Mouse (Mus musculus): ENCODE data around the gene Zfp787.
"Not testable (repeated sequence)": the region's sequence is repeated elsewhere in the genome, so short reads cannot be mapped to it uniquely, and the experiment has no call there.

The Zfp787 gene

DNA sequence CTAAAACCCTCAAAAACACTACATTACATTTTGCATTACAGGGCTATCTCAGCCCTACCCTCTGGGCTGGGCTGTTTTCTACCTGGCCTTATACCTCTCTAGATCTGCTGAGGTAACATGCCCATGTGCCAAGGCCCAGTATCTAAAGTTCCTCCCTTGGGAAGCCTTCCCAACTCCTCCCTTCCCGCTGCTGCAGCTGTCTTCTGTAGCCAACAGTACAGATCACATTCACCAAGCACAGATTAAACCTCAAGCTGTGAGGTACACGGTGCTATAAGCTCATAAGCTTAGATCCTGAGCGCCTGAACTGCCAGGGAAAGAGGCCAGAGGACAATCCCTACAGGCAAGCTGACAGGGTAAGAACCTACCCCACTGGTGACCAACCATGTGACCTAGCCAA is 3.8 kb downstream of the Zfp787 start:
- CTCF ChIA-PET, result interaction anchor here in 2 of 4 experiments (0.5 to 0.9 kb wide), 2 partner anchors 25 to 47 kb away, joined by 3 read pairs; no protein-coding TSS in a partner anchor
- POLR2A ChIA-PET, result interaction anchor here in 1 of 4 experiments (1.0 to 2.3 kb wide), 4 partner anchors 15 to 39 kb away, joined by 3 to 5 read pairs (median 4); partner anchors contain the start of gene Zfp444

DNA sequence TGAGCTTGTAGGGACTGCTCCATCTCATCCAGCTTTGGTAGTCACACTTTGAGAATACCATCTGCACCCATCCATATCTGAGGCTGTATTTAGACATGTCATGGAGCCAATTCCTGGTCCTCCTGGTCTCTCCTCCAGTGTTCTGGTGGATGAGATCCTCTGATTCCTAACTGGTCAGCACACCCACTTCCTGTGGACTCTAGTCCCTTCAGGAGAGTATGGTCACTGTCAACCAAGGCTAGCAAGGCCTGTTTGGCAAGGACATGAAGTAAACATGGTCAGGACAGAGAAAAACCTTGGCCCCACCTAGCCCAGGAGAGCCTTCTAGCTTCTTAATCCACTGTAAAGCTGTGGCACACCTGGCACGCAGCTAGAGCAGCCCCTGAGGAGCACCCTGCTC is 4.5 kb downstream of the Zfp787 start:
- CTCF ChIA-PET, result interaction anchor here in 1 of 4 experiments (0.9 kb wide), 1 partner anchor 24 kb away, joined by 3 read pairs; no protein-coding TSS in a partner anchor
- POLR2A ChIA-PET, result interaction anchor here in 2 of 4 experiments (0.7 to 2.3 kb wide), 4 partner anchors 13 to 39 kb away, joined by 3 to 5 read pairs (median 4); no protein-coding TSS in a partner anchor

DNA sequence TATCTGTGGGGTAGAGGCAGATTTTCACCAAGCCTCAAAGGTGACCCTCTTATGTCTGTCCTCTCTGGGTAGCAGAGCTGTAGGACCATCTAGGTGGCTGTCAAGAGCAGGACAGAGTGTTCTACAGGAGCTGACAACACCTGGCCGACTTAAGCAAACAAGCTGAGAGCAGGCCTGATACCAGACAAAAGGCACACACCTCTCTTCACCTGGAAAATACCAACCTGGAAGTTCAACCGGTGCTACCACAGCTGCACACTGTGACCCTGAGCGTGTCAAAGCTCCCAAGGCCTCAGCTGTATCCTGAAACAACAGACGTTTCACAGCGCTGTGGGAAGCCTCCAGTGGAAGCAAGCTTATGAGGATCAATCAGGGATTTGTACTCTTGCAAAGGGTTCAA is 8.1 kb downstream of the Zfp787 start:
- ChIA-PET POLR2A (interaction anchor here in 3 of 4 experiments (1.4 to 2.5 kb wide), 6 partner anchors 8 to 24 kb away, joined by 5 to 17 read pairs (median 6); partner anchors contain the start of genes Zfp787 (in 3 of the 3) and Zfp444 (in 1 of the 3)), CTCF (interaction anchor here (0.5 to 2.0 kb wide), 7 partner anchors 20 to 46 kb away, joined by 3 to 7 read pairs (median 5); no protein-coding TSS in a partner anchor)

DNA sequence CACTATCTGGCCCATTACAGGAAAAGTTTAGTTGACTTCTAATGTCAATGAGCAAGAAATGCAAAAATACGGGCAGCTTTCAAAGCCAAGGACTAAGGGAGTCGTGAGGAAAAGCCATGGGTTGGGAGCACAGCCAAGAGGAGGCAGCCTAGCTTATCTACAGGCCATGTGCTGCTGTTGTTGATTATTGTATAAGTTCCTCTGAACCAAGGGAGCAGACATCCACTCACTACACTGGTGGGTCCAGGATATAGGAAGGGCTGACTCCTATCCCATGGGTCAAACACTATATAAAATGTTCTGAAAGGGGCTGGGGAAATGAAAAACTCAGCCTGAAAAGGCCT is 8.8 kb downstream of the Zfp787 start:
- ChIA-PET CTCF (interaction anchor here (0.7 to 1.9 kb wide), 10 partner anchors 20 to 135 kb away, joined by 3 to 6 read pairs (median 4); no protein-coding TSS in a partner anchor), POLR2A (interaction anchor here (0.6 to 2.5 kb wide), 11 partner anchors 9 to 1133 kb away, joined by 3 to 17 read pairs (median 5); partner anchors contain the start of genes Zfp787 (in 4 of the 4), Fiz1 (in 1 of the 4), Zfp444 (in 1 of the 4) and Zfp524 (in 1 of the 4))

DNA sequence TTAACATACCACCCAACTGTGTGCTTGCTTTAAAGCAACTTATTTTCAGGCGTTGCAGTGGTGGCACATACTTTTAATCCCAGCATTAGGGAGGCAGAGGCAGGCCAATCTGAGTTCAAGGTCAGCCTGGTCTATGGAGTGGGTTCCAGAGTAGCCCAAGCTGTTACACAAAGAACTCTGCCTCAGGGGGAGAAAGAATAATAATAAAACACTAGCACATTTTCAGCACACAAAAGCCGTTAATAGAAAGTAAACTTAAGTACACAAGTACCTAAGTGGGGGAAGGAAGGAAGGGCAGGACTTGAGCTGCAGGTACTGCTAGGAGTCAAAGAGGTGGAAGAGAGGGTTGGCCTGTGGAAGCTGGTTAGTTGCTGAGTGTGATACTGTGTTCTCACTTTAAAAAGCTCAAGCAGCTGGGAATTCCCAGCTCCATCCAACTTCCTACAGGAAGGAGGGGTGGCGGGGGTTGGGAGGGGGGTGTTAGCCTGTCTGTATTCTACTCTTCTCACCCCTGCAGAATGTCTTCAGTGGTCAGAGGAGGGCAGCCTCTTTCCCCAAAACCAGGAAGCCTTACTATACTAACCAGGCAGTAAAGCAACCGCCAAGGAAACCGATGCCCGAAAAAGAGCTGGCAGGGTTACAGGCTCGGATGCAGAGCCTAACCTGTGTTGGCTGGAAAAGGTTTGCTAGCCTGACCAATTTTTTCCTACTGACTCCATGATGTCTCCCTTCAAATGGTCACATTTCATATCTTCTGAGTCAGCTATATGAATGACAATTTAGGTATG is 9.4 kb downstream of the Zfp787 start:
- CTCF ChIA-PET, result interaction anchor here (0.6 to 1.9 kb wide), 11 partner anchors 12 to 135 kb away, joined by 3 to 6 read pairs (median 4); no protein-coding TSS in a partner anchor

DNA sequence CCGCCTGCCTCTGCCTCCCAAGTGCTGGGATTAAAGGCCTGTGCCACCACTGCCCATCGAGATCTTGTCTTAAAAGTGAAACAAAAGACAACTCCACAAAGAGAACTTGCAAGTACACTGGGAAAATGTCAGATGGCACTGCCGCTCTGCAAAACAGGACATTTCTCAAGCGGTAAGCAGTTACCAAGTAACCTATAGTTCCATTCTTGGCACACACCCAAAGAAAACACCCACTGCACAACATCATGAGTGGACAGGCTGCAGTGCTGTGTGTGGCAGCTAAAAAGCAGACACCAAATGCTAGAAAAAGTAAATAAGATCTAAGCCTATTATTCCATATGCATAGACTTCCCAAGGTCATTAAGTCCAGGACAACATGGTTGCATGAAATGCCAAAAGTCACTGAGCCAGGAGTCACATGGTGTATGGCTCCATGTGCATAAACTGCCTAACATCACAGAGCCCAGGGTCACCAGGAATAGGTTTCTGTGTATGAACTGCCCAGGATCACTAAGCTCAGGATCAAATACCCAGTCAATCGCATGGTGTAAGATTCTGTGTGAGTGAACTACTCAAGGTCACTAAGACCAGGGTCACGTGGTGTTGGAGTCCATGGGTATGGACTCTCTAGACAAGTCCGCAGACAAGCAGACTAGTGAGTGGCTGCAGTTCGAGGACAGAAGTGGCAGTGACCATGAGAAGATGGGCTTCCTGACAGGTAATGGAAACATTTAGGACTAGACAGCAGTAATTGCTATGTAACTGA is 10.2 kb downstream of the Zfp787 start:
- POLR2A ChIA-PET, result interaction anchor here in 3 of 4 experiments (0.6 to 2.5 kb wide), 16 partner anchors 9 to 1132 kb away, joined by 3 to 17 read pairs (median 4); partner anchors contain the start of genes Zfp787 (in 3 of the 3), Zfp444 (in 2 of the 3), Fiz1 (in 1 of the 3) and Zfp524 (in 1 of the 3)
- CTCF ChIA-PET, result interaction anchor here in 3 of 4 experiments (0.6 to 1.9 kb wide), 5 partner anchors 13 to 68 kb away, joined by 3 to 6 read pairs (median 5); no protein-coding TSS in a partner anchor

More for the DNA sequence above, 9.4 kb downstream of the Zfp787 start:
- POLR2A ChIA-PET, result interaction anchor here (0.6 to 2.5 kb wide), 16 partner anchors 9 to 1132 kb away, joined by 3 to 17 read pairs (median 4); partner anchors contain the start of genes Zfp787 (in 4 of the 4), Zfp444 (in 2 of the 4), Fiz1 (in 1 of the 4) and Zfp524 (in 1 of the 4)

DNA sequence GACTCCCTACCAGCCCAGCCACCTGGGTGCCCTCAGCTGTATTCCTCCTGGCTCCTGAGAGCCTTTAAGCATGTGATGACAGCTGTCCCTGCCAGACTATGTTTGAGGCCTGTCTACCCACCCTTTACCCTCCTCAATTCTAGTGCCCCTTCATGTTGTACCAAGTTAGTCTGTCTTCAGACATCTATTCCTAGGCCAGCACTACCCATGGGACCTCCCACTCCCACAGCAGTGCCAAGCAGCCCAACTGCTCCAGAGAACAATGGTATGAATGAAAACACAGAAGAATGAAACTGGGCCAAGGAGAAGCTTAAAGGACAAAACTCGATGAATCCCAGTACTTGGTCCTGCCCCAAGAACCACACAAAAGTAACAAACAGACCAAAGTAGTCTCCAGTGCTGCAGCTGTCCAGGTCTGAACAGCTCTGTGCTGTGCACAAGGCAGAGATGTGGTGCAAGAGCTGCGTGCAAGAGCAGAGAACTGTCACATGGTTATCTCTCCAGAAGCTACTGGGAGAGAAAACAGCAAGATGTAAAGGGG is 11.7 kb downstream of the Zfp787 start:
- ChIA-PET CTCF (interaction anchor here (0.8 to 1.7 kb wide), 3 partner anchors 11 to 17 kb away, joined by 3 to 5 read pairs (median 4); no protein-coding TSS in a partner anchor), POLR2A (interaction anchor here in 2 of 4 experiments (1.3 to 2.2 kb wide), 4 partner anchors 10 to 28 kb away, joined by 4 to 12 read pairs (median 5); partner anchors contain the start of genes Zfp787 (in 2 of the 2) and Zfp444 (in 1 of the 2))

DNA sequence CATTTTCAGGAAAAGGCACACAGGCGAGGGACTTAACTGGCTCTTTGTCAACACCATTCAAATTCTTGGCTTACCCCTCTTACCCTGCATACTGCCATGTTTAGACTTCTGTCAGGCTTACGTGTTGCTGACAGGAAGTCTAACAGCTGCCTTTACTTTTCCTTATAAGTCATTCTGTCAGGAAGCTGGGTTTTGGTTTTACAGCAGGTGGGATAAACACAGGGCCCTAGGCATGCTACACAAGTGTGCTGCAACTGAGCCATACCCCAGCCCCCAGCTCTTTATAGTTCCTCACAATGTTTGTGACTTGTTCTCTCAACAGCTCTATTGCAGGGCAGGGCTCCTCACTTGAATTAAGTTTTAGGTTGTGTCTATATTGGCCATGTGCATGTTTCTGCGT is 16.5 kb downstream of the Zfp787 start:
- ChIA-PET CTCF (interaction anchor here in 3 of 4 experiments (0.5 to 3.4 kb wide), 4 partner anchors 12 to 101 kb away, joined by 3 to 18 read pairs (median 4); no protein-coding TSS in a partner anchor), POLR2A (interaction anchor here in 1 of 4 experiments (1.1 to 1.9 kb wide), 5 partner anchors 10 to 48 kb away, joined by 3 to 6 read pairs (median 4); partner anchors contain the start of gene Zfp787)

DNA sequence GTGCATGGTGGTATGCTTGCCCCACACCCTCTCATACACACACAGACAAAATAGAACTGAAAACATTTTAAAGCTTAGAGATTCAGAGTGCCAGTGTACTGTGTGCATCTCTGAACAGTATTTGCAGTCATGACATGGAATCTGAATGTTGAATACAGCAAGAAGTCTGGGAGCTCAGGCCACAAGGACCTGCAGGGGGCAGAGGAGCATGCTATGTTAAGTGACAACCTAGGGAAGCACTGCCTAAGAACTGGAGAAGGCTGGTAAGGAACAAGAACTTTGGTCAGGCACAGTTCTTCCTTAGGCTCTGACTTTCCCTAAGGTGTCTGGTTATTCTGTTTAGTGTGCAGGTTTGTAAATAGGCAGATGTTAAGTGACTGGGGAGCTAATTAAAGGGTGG is 19.3 kb downstream of the Zfp787 start:
- ChIA-PET CTCF (interaction anchor here in 3 of 4 experiments (0.8 to 3.4 kb wide), 6 partner anchors 9 to 58 kb away, joined by 3 to 18 read pairs (median 4); no protein-coding TSS in a partner anchor), POLR2A (interaction anchor here in 2 of 4 experiments (0.8 to 2.1 kb wide), 10 partner anchors 10 to 56 kb away, joined by 3 to 5 read pairs (median 4); partner anchors contain the start of gene Zfp444 (in 1 of the 2))

DNA sequence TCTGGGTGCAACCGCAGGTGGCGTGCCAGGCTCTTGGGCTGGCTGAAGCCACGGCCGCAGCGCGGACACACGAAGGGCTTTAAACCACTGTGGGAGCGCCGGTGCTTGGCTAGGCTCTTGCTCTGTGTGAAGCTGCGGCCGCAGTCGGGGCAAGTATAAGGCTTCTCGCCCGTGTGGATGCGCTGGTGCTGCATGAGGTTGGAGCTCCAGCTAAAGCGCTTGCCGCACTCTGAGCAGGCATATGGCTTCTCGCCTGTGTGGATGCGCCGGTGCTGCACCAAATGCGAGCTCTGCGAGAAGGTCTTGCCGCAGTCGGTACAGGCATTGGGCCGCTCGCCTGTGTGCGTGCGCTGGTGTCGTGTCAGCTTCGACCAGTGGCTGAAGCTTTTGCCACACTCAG is 23.2 kb downstream of the Zfp787 start:
- POLR2A ChIA-PET, result interaction anchor here (0.6 to 2.9 kb wide), 19 partner anchors 9 to 1259 kb away, joined by 3 to 15 read pairs (median 4); partner anchors contain the start of genes Zfp444 (in 2 of the 4) and Zfp787 (in 2 of the 4)
- CTCF ChIA-PET, result interaction anchor here (0.6 to 1.3 kb wide), 17 partner anchors 12 to 150 kb away, joined by 3 to 6 read pairs (median 4); no protein-coding TSS in a partner anchor

DNA sequence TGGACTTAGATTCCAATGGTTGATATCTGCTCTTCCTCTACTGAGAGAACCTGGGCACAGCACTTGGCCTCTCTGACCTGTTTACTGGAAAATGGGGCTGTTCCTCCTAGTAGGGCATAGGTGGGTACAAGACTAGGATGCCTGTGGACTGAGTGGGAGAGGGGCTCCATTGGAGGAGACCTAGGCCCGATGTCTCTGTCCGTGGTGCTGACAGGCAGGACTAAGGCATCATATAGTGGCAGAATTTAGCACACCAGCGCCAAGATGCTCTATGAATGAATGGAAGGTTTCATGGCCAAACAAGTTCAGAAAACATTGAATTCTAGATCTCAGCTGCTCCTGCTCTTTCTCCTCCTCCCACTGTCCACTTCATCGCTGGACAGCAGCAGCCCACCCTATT is 25.5 kb downstream of the Zfp787 start:
- POLR2A ChIA-PET, result interaction anchor here in 1 of 4 experiments (0.8 kb wide), 1 partner anchor 33 kb away, joined by 3 read pairs; no protein-coding TSS in a partner anchor

DNA sequence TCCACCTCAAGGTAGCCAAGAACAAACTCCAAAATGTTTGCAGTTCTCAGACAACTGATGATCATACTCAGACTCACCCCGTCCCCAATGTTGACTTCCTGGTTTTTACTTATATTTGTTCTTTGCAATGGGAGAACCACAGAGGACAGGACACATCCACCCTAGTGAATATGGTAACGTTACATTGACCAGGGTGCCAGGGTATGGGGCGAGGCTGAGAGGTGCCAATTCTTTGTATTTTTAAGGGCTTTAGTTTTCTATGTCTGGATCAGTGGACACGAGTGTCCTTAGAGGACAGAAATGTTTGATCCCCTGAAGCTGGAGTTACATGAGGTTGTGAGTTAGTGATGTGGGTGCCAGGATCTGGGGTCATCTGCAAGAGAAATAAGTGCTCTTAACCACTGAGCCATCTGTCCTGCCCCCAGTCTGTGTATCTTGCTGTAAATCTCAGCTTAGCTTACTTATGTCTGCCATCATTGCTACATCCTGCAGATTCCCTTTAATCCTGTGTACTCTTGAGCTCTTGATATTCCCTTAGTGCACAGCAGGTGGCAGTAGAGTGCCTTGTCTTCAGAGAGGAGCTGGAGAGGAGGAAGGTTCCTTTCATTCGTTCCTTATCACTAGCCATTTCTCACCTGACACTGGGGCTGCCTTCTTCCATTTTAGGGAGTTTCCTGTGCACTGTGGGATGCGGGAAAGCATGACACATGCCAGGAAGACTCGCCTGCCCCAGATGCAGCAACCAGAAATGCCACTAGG is 28.9 kb downstream of the Zfp787 start:
- ChIA-PET POLR2A (interaction anchor here (0.5 to 3.1 kb wide), 20 partner anchors 12 to 90 kb away, joined by 3 to 20 read pairs (median 4); partner anchors contain the start of genes Zfp787 (in 2 of the 4) and Zfp444 (in 1 of the 4)), CTCF (interaction anchor here (0.6 to 4.8 kb wide), 86 partner anchors 9 to 1427 kb away, joined by 3 to 114 read pairs (median 5); partner anchors contain the start of genes Galp (in 3 of the 4), Zfp444 (in 3 of the 4), Zfp787 (in 2 of the 4) and Zfp78 (in 1 of the 4))

More for the DNA sequence above, 25.5 kb downstream of the Zfp787 start:
- CTCF ChIA-PET, result interaction anchor here in 1 of 4 experiments (1.6 kb wide), 1 partner anchor 64 kb away, joined by 3 read pairs; no protein-coding TSS in a partner anchor

DNA sequence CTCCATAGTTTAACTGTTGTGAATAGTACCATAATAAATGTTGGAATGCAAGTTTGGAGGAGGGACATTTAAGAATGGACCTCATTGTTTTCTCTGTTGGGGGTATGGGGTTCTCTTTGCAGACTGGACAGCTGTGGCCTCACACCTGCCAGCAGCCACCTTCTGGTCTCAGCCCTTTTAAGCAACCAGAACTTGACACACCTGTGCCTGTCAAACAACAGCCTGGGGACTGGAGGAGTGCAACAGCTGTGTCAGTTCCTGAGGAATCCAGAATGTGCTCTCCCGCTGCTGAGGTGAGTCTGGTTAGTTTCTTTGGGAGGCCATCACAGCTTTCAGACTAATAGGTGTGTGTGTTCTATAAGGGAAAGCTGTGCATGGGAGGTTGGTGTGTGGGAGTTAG is 34.7 kb downstream of the Zfp787 start:
- ChIA-PET CTCF (interaction anchor here in 2 of 4 experiments (1.1 to 1.8 kb wide), 2 partner anchors 73 kb away, joined by 3 to 7 read pairs; no protein-coding TSS in a partner anchor), POLR2A (interaction anchor here in 1 of 4 experiments (1.0 kb wide), 1 partner anchor 12 kb away, joined by 3 read pairs; no protein-coding TSS in a partner anchor)

DNA sequence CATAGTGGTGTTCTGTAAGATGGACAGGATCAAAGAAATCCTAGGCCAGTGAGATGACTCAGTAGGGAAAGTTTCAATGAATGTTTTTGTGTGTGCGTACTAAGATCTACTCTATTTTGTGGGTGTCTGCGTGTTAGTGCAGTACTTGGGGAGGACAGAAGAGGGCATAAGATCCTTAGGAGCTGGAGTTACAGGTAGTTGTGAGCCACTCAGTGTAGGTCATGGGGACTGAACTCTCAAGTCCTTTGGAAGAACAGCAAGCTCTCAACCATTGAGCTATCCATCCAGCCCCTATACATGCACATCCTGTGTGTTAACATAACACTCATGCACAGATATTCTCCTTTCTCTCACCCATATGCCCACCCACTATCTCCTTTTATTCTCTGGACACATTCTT is 35.7 kb downstream of the Zfp787 start:
- POLR2A ChIA-PET, result not testable (repeated sequence)
- CTCF ChIA-PET, result interaction anchor here (0.6 to 2.9 kb wide), 12 partner anchors 52 to 682 kb away, joined by 3 to 19 read pairs (median 3); partner anchors contain the start of genes Zfp444 (in 1 of the 4) and Zfp78 (in 1 of the 4)

DNA sequence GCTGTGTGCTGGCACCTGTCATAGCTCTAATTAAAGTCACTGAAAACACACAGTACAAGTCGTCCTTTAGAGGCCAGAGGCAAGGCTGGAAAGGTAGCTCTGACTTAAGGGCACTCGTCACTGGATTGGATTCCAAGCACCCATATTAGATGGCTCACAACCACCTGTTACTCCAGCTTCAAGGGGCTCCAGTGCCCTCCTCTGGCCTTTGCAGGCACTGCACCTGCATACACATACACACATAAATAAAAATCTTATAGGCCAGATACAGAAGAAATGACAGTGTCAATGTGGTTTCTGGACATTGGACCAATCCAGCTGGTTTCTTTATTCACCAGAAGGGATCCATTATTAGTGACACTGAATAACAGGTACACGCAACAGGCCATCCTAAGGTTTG is 36.3 kb downstream of the Zfp787 start:
- CTCF ChIA-PET, result interaction anchor here in 2 of 4 experiments (0.6 to 2.9 kb wide), 10 partner anchors 52 to 163 kb away, joined by 3 to 19 read pairs (median 3); partner anchors contain the start of gene Zfp444 (in 1 of the 2)
- POLR2A ChIA-PET, result no interaction called here

Measured in embryonic stem cell, embryonic (primary cell).